Mouse (Mus musculus) CH12.LX (cell line): Measurements from ENCODE around the gene Prdx6b. TPM values are rescaled to one million over a fixed set of nuclear protein-coding genes. Genes with fewer than 3 reads are reported as not detected.

ENCODE experiments used
- DNase-seq: peaks from one replicate; pipeline ENCODE4 v3.0.0-alpha.2; 2013; ENCODE audit errors: extremely low read depth
- H3K27ac ChIP-seq: 2 replicates; pipeline ENCODE4 v1.5.1; 2012; ENCODE audit warnings: low read depth, mild to moderate bottlenecking, control low read depth, moderate library complexity; ENCODE audit not compliant: insufficient read depth
- H3K27me3 ChIP-seq: replicated peaks from 2 replicates; pipeline ENCODE3; 2012; ENCODE audit warnings: inconsistent platforms
- H3K36me3 ChIP-seq, 2 experiments: replicated peaks in 1 of 2; 2 replicates each; pipeline versions ENCODE3 to v1.6.1; 2012; ENCODE audit warnings: inconsistent platforms in 1 of 2, low read length in 1 of 2, mild to moderate bottlenecking in 1 of 2, mixed read lengths in 1 of 2, moderate library complexity in 1 of 2; ENCODE audit not compliant: control insufficient read depth in 1 of 2, insufficient read depth in 1 of 2
- H3K4me1 ChIP-seq, 2 experiments: 2 replicates each; pipeline ENCODE4 v1.6.1; 2012; ENCODE audit warnings: inconsistent platforms in 1 of 2, moderate library complexity in 1 of 2; ENCODE audit not compliant: insufficient read depth in 2 of 2, control insufficient read depth in 1 of 2
- H3K4me2 ChIP-seq: 2 replicates; pipeline ENCODE4 v1.6.1; 2012; ENCODE audit warnings: low read depth, mild to moderate bottlenecking, control low read depth; ENCODE audit not compliant: poor library complexity, insufficient read depth, severe bottlenecking
- H3K4me3 ChIP-seq, 3 experiments: fragments of 150-350 bp in 1 of 3; sonication (generic) in 1 of 3; replicated peaks in 1 of 3; 2 replicates each; pipeline versions ENCODE3 to v1.5.1; 2011 to 2012; ENCODE audit warnings: low read depth in 2 of 3, low read length in 2 of 3, mild to moderate bottlenecking in 2 of 3, moderate library complexity in 2 of 3, control low read depth in 1 of 3, improper control_type of control experiment in 1 of 3, inconsistent platforms in 1 of 3, mixed read lengths in 1 of 3; ENCODE audit not compliant: poor library complexity in 1 of 3
- H3K79me2 ChIP-seq: replicated peaks from 2 replicates; pipeline ENCODE4 v1.6.1; 2012; ENCODE audit warnings: mild to moderate bottlenecking, moderate library complexity; ENCODE audit not compliant: control insufficient read depth, poor library complexity, insufficient read depth, severe bottlenecking; ENCODE audit errors: extremely low read depth
- H3K9ac ChIP-seq: 2 replicates; pipeline ENCODE4 v1.6.1; 2012; ENCODE audit warnings: low read depth, mild to moderate bottlenecking, control low read depth, moderate library complexity; ENCODE audit not compliant: insufficient read depth
- H3K9me3 ChIP-seq: replicated peaks from 2 replicates; pipeline ENCODE3; 2012; ENCODE audit warnings: low read length, inconsistent platforms, mixed read lengths
- BHLHE40 ChIP-seq: IDR thresholded peaks from 2 replicates; pipeline ENCODE4 v1.6.1; 2011; ENCODE audit warnings: mild to moderate bottlenecking, low read depth, low read length, improper control_type of control experiment
- CHD2 ChIP-seq: IDR thresholded peaks from 2 replicates; pipeline ENCODE4 v1.6.1; 2011; ENCODE audit warnings: low read length, improper control_type of control experiment
- CTCF ChIP-seq, 2 experiments: IDR thresholded peaks in 1 of 2; conservative IDR thresholded peaks in 1 of 2; 2 replicates each; pipeline ENCODE4 v1.5.1; 2011 to 2012; ENCODE audit warnings: low read depth in 2 of 2, low read length in 2 of 2, improper control_type of control experiment in 1 of 2, inconsistent platforms in 1 of 2, mild to moderate bottlenecking in 1 of 2, moderate library complexity in 1 of 2
- ELF1 ChIP-seq: IDR thresholded peaks from 2 replicates; pipeline ENCODE4 v1.6.1; 2014; ENCODE audit warnings: low read depth, mild to moderate bottlenecking, inconsistent platforms, low read length, improper control_type of control experiment
- ETS1 ChIP-seq: conservative IDR thresholded peaks from 2 replicates; pipeline ENCODE4 v1.6.1; 2012; ENCODE audit warnings: low read depth, mild to moderate bottlenecking, inconsistent platforms, low read length, improper control_type of control experiment, moderate library complexity
- GABPA ChIP-seq: IDR thresholded peaks from 2 replicates; pipeline ENCODE4 v1.6.1; 2012; ENCODE audit warnings: low read depth, low read length, improper control_type of control experiment, inconsistent platforms; ENCODE audit not compliant: insufficient replicate concordance
- JUND ChIP-seq: conservative IDR thresholded peaks from 2 replicates; pipeline ENCODE4 v1.6.1; 2011; ENCODE audit warnings: low read depth, low read length, improper control_type of control experiment
- MAZ ChIP-seq: IDR thresholded peaks from 2 replicates; pipeline ENCODE4 v1.6.1; 2012; ENCODE audit warnings: low read depth, mild to moderate bottlenecking, inconsistent platforms, low read length, improper control_type of control experiment, moderate library complexity
- MEF2A ChIP-seq: IDR thresholded peaks from 2 replicates; pipeline ENCODE4 v1.6.1; 2014; ENCODE audit warnings: low read depth, mild to moderate bottlenecking, inconsistent platforms, low read length, improper control_type of control experiment, borderline replicate concordance
- MYC ChIP-seq: IDR thresholded peaks from 2 replicates; pipeline ENCODE4 v1.6.1; 2011; ENCODE audit warnings: low read depth, mild to moderate bottlenecking, improper control_type of control experiment, low read length
- NRF1 ChIP-seq: IDR thresholded peaks from 2 replicates; pipeline ENCODE4 v1.6.1; 2014; ENCODE audit warnings: low read depth, mild to moderate bottlenecking, inconsistent platforms, low read length, improper control_type of control experiment, moderate library complexity
- POLR2A ChIP-seq: IDR thresholded peaks from 2 replicates; pipeline ENCODE4 v1.6.1; 2011; ENCODE audit warnings: low read depth, mild to moderate bottlenecking, improper control_type of control experiment, low read length
- RAD21 ChIP-seq: IDR thresholded peaks from 2 replicates; pipeline ENCODE4 v1.6.1; 2011; ENCODE audit warnings: low read depth, mild to moderate bottlenecking, low read length, improper control_type of control experiment, moderate library complexity
- SMC3 ChIP-seq: IDR thresholded peaks from 2 replicates; pipeline ENCODE4 v1.6.1; 2011; ENCODE audit warnings: low read depth, low read length, improper control_type of control experiment
- TBP ChIP-seq: conservative IDR thresholded peaks from 2 replicates; pipeline ENCODE4 v1.6.1; 2011; ENCODE audit warnings: low read depth, low read length, improper control_type of control experiment
- UBTF ChIP-seq: IDR thresholded peaks from 2 replicates; pipeline ENCODE4 v1.6.1; 2012; ENCODE audit warnings: low read depth, mild to moderate bottlenecking, inconsistent platforms, low read length, improper control_type of control experiment, moderate library complexity
- USF1 ChIP-seq: IDR thresholded peaks from 2 replicates; pipeline ENCODE4 v1.6.1; 2014; ENCODE audit warnings: low read depth, mild to moderate bottlenecking, inconsistent platforms, low read length, improper control_type of control experiment
- USF2 ChIP-seq: conservative IDR thresholded peaks from 2 replicates; pipeline ENCODE4 v1.6.1; 2011; ENCODE audit warnings: low read depth, low read length, improper control_type of control experiment
- ZC3H11A ChIP-seq: IDR thresholded peaks from 2 replicates; pipeline ENCODE4 v1.6.1; 2012; ENCODE audit warnings: low read depth, mild to moderate bottlenecking, inconsistent platforms, low read length, improper control_type of control experiment
- ZNF384 ChIP-seq: IDR thresholded peaks from 2 replicates; pipeline ENCODE4 v1.6.1; 2012; ENCODE audit warnings: low read depth, low read length, improper control_type of control experiment, inconsistent platforms
- dilution Hi-C: fragments of 300-500 bp; cut with MboI; formaldehyde crosslinking; loops from 2 replicates; pipeline ENCODE4 v1.14.3; 2020; ENCODE audit warnings: low sequenced_read_pairs; ENCODE audit not compliant: extremely low pct_unique_long_range_greater_than_20kb, extremely low pct_ligation_motif_present
- in situ Hi-C: fragments of 300-500 bp; cut with MboI; formaldehyde crosslinking; loops from 3 replicates; pipeline ENCODE4 v1.14.3; 2019; ENCODE audit warnings: low sequenced_read_pairs, low pct_ligation_motif_present, low pct_unique_long_range_greater_than_20kb, mixed read lengths
- polyA plus RNA-seq: library from polyadenylated mRNA; unstranded; fragments of >175 nt; gene quantifications from 2 replicates; pipeline ENCODE4 v1.2.1, GENCODE M21; 2012; ENCODE audit warnings: low read depth; ENCODE audit not compliant: insufficient read length
- total RNA-seq, 2 experiments: library from RNA; depleted of rRNA; stranded (reverse); fragments of 300-350 nt in 1 of 2; fragments of >200 nt in 1 of 2; gene quantifications; 2 replicates each; pipeline ENCODE4 v1.2.3; 2012 to 2014

The Prdx6b gene
- total and polyA plus RNA-seq, 3 experiments, result not detected

GRCm38 (mm10) chr2:80268053-80268452 lies 24.2 kb upstream of the Prdx6b start:
- H3K4me2 ChIP-seq, result no peak overlapping the region
- dilution Hi-C loops, result no loop called here
- no peaks in the 10 kb centered on the region for H3K9me3 ChIP-seq
- no peak overlapping the region for H3K27ac ChIP-seq
- DNase-seq, result peak; percentile 64
- no peaks in the 10 kb centered on the region for H3K36me3 ChIP-seq
- H3K79me2 ChIP-seq, result no peaks in the 10 kb centered on the region
- no peaks in the 10 kb centered on the region for H3K27me3 ChIP-seq
- TF ChIP-seq SMC3 (peak; percentile 56), TBP (no peak), CHD2 (no peak), ZNF384 (no peak), RAD21 (peak; percentile 80), CTCF (conservative IDR thresholded peaks at IDR 0.05 in 1 of 2, IDR thresholded peaks at IDR 0.05 in 1 of 2; ENCODE audit: low read depth in 2 of 2, low read length in 2 of 2) (peak; percentile 24 to 72; a peak in 2 of 4 replicates), MAZ (no peak), JUND (no peak), NRF1 (no peak), MYC (no peak)
- in situ Hi-C loops, result loop anchor here (10.0 kb wide), 1 partner anchor 403 kb away; no protein-coding TSS in a partner anchor
- H3K9ac ChIP-seq, result no peak overlapping the region
- H3K4me1 ChIP-seq, result peaks cover 0 to 7% of the 10 kb centered on the region in 2 experiments; a peak in 1 of 4 replicates
- H3K4me3 ChIP-seq, result no peak overlapping the region

- no peak for DNase-seq
- Histone ChIP-seq H3K79me2 (no peaks in the 10 kb centered on the region), H3K36me3 (no peaks in the 10 kb centered on the region), H3K4me2 (no peak overlapping the region), H3K9ac (no peak overlapping the region), H3K27me3 (no peaks in the 10 kb centered on the region), H3K27ac (no peak overlapping the region), H3K9me3 (no peaks in the 10 kb centered on the region), H3K4me1 (peaks cover 0 to 4% of the 10 kb centered on the region in 2 experiments; a peak in 1 of 4 replicates), H3K4me3 (no peak overlapping the region)
- TF ChIP-seq MEF2A (no peak), GABPA (no peak), USF1 (no peak), BHLHE40 (no peak), NRF1 (no peak), ELF1 (no peak), POLR2A (no peak), UBTF (no peak), USF2 (no peak), ETS1 (no peak), TBP (no peak), ZC3H11A (no peak)
- in situ Hi-C loops, result no loop called here
- dilution Hi-C loops, result no loop called here
Observed at GRCm38 (mm10) chr2:80271431-80271830, 20.8 kb upstream of the Prdx6b start.
